Mouse (Mus musculus): ENCODE measurements at regions not wholly inside any gene's neighbourhood (a gene's known extent, or its start where the extent isn't known, plus 50 kb on each side); places are given as distances from the start of the nearest gene placed in this dataset.

DNA sequence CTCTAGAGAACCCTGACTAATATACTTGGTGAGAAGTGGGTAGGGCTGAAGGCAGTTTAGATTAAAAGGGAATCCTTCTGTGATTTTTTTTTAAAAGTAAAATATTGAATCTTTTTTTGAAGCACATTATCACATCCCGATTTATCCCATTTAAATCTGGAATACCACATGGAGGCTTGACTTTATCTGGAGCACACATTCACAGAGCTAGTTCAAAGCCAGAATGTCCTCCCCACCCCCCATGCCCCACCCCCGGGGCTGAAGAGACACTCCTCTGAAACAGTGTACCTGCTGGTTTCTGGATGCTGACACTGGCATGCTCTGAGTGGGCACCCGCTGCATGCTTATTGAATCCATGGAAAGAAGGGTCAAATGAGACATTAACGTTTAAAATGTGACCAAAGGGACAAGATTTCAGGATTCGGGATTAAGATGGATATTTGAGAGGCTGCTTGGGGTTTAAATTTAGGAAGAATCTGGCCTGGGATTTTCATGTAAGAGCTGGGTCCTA is 382.0 kb upstream of the Slc30a5 start:
- no peak for TF ChIP-seq POLR2A (IDR thresholded peaks at IDR 0.05; ENCODE audit: borderline replicate concordance, low read depth, low read length)
- no peak for TF ChIP-seq CTCF (IDR thresholded peaks at IDR 0.05; ENCODE audit: low read depth, low read length)

Data from bone marrow macrophage, adult 2 months (primary cell).